Mouse (Mus musculus) embryonic facial prominence, embryonic 13.5 days (tissue): ENCODE results near the gene Kif24. TPM values are rescaled to one million over a fixed set of nuclear protein-coding genes. Genes with fewer than 3 reads are reported as not detected.
A peak's percentile ranks its signal among the peaks of the same experiment; 100 is the strongest.

Source experiments
- ATAC-seq: fragments of 200-750 bp; cut with Nextera tagmentation; 2 replicates; pipeline ENCODE4 v1.8.0; 2017; ENCODE audit warnings: low read depth; ENCODE audit not compliant: insufficient number of reproducible peaks, insufficient read depth, low FRiP score, low TSS enrichment
- H3K27ac ChIP-seq: fragments of 300-500 bp; sonication (generic); 2 replicates; pipeline ENCODE4 v1.5.1; 2015; ENCODE audit warnings: moderate library complexity, mild to moderate bottlenecking, inconsistent platforms
- H3K27me3 ChIP-seq: fragments of 300-500 bp; sonication (generic); 2 replicates; pipeline ENCODE4 v1.6.1; 2015; ENCODE audit warnings: mild to moderate bottlenecking, inconsistent platforms
- H3K36me3 ChIP-seq: fragments of 300-500 bp; sonication (generic); 2 replicates; pipeline ENCODE4 v1.6.1; 2015; ENCODE audit warnings: mild to moderate bottlenecking, inconsistent platforms
- H3K4me1 ChIP-seq: fragments of 300-500 bp; sonication (generic); 2 replicates; pipeline ENCODE4 v1.6.1; 2015; ENCODE audit warnings: inconsistent platforms
- H3K4me2 ChIP-seq: fragments of 300-500 bp; sonication (generic); 2 replicates; pipeline ENCODE4 v1.6.1; 2015; ENCODE audit warnings: moderate library complexity, mild to moderate bottlenecking, inconsistent platforms
- H3K4me3 ChIP-seq: fragments of 300-500 bp; sonication (generic); 2 replicates; pipeline ENCODE4 v1.5.1; 2015; ENCODE audit warnings: mild to moderate bottlenecking, inconsistent platforms
- H3K9ac ChIP-seq: fragments of 300-500 bp; sonication (generic); 2 replicates; pipeline ENCODE4 v1.6.1; 2015; ENCODE audit warnings: mild to moderate bottlenecking, inconsistent platforms
- H3K9me3 ChIP-seq: fragments of 300-500 bp; sonication (generic); 2 replicates; pipeline ENCODE4 v1.6.1; 2016; ENCODE audit warnings: inconsistent platforms
- WGBS: fragments of 180-500 bp; shearing (Covaris S2); methylation state at CpG from one replicate; pipeline ENCODE4 v1.1.7; 2015; ENCODE audit warnings: mixed read lengths; 5-methylcytosine and 5-hydroxymethylcytosine counted together
- polyA plus RNA-seq: library from polyadenylated mRNA; unstranded; fragments of >200 nt; fragmentation: Nextera tagmentation; extraction: Ambion mirVana; gene quantifications from 2 replicates; pipeline ENCODE4 v1.2.1, GENCODE M21; 2015

Kif24 gene
- polyA plus RNA-seq, 1 experiment from 2014 or later = 7.6 TPM

GRCm38 (mm10) chr4:41399904-41400303 lies 64.8 kb downstream of the Kif24 start:
- H3K4me1 ChIP-seq = no peaks in the 10 kb centered on the region
- H3K4me2 ChIP-seq = no peak overlapping the region
- no peaks in the 10 kb centered on the region for H3K27me3 ChIP-seq
- no peaks in the 10 kb centered on the region for H3K9me3 ChIP-seq
- no peak overlapping the region for H3K4me3 ChIP-seq
- H3K9ac ChIP-seq = no peak overlapping the region
- 77% methylated on average over 5 of the region's 5 CpGs for WGBS
- H3K27ac ChIP-seq = peak overlapping the region; percentile 17; the same call in 1 of the 2 replicates
- no peak for ATAC-seq
- peaks cover 59% of the 10 kb centered on the region for H3K36me3 ChIP-seq

- H3K36me3 ChIP-seq = peaks cover 61% of the 10 kb centered on the region
- 89% methylated on average over 6 of the region's 6 CpGs for WGBS
- ATAC-seq = no peak
- H3K27ac ChIP-seq = no peak overlapping the region
- H3K4me2 ChIP-seq = no peak overlapping the region
- no peak overlapping the region for H3K4me3 ChIP-seq
- H3K9ac ChIP-seq = no peak overlapping the region
- no peaks in the 10 kb centered on the region for H3K27me3 ChIP-seq
- H3K9me3 ChIP-seq = no peaks in the 10 kb centered on the region
- H3K4me1 ChIP-seq = no peaks in the 10 kb centered on the region
Observed at GRCm38 (mm10) chr4:41398353-41398752, 66.3 kb downstream of the Kif24 start.

- no peaks in the 10 kb centered on the region for H3K27me3 ChIP-seq
- H3K4me1 ChIP-seq = no peaks in the 10 kb centered on the region
- H3K27ac ChIP-seq = no peak overlapping the region
- no peaks in the 10 kb centered on the region for H3K9me3 ChIP-seq
- 85% methylated on average over 9 of the region's 9 CpGs for WGBS
- no peak overlapping the region for H3K9ac ChIP-seq
- no peak for ATAC-seq
- no peak overlapping the region for H3K4me3 ChIP-seq
- H3K4me2 ChIP-seq = no peak overlapping the region
- peaks cover 77% of the 10 kb centered on the region for H3K36me3 ChIP-seq
Observed at GRCm38 (mm10) chr4:41394651-41395050, 70.0 kb downstream of the Kif24 start.

GRCm38 (mm10) chr4:41391015-41391414 lies 73.7 kb downstream of the Kif24 start:
- Histone ChIP-seq H3K4me1 (no peaks in the 10 kb centered on the region), H3K4me3 (no peak overlapping the region), H3K27ac (no peak overlapping the region), H3K27me3 (no peaks in the 10 kb centered on the region), H3K36me3 (peaks cover 87% of the 10 kb centered on the region), H3K4me2 (no peak overlapping the region), H3K9me3 (no peaks in the 10 kb centered on the region), H3K9ac (no peak overlapping the region)
- 93% methylated on average over 2 of the region's 2 CpGs for WGBS
- ATAC-seq = no peak

- H3K9me3 ChIP-seq = no peaks in the 10 kb centered on the region
- ATAC-seq = no peak
- WGBS = 23% methylated on average over 3 of the region's 3 CpGs
- no peak overlapping the region for H3K27ac ChIP-seq
- no peak overlapping the region for H3K9ac ChIP-seq
- peaks cover 87% of the 10 kb centered on the region for H3K36me3 ChIP-seq
- no peak overlapping the region for H3K4me3 ChIP-seq
- H3K27me3 ChIP-seq = no peaks in the 10 kb centered on the region
- no peaks in the 10 kb centered on the region for H3K4me1 ChIP-seq
- H3K4me2 ChIP-seq = no peak overlapping the region
Observed at GRCm38 (mm10) chr4:41390122-41390521, 74.6 kb downstream of the Kif24 start.

- peaks cover 78% of the 10 kb centered on the region for H3K36me3 ChIP-seq
- 77% methylated on average over 5 of the region's 5 CpGs for WGBS
- no peak for ATAC-seq
- no peak overlapping the region for H3K9ac ChIP-seq
- no peaks in the 10 kb centered on the region for H3K4me1 ChIP-seq
- no peaks in the 10 kb centered on the region for H3K27me3 ChIP-seq
- no peak overlapping the region for H3K4me3 ChIP-seq
- H3K9me3 ChIP-seq = no peaks in the 10 kb centered on the region
- H3K4me2 ChIP-seq = no peak overlapping the region
- no peak overlapping the region for H3K27ac ChIP-seq
Observed at GRCm38 (mm10) chr4:41389240-41389639, 75.4 kb downstream of the Kif24 start.

- Histone ChIP-seq H3K4me1 (no peaks in the 10 kb centered on the region), H3K4me2 (no peak overlapping the region), H3K9me3 (no peaks in the 10 kb centered on the region), H3K27ac (no peak overlapping the region), H3K36me3 (peaks cover 72% of the 10 kb centered on the region), H3K27me3 (no peaks in the 10 kb centered on the region), H3K4me3 (no peak overlapping the region), H3K9ac (no peak overlapping the region)
- WGBS = 81% methylated on average over 5 of the region's 5 CpGs
- no peak for ATAC-seq
Observed at GRCm38 (mm10) chr4:41388616-41389015, 76.1 kb downstream of the Kif24 start.

- Histone ChIP-seq H3K9ac (no peak overlapping the region), H3K4me2 (no peak overlapping the region), H3K27ac (no peak overlapping the region), H3K4me3 (no peak overlapping the region), H3K36me3 (peaks cover 71% of the 10 kb centered on the region), H3K9me3 (no peaks in the 10 kb centered on the region), H3K4me1 (no peaks in the 10 kb centered on the region), H3K27me3 (no peaks in the 10 kb centered on the region)
- ATAC-seq = no peak
- WGBS = 81% methylated on average over 7 of the region's 7 CpGs
Observed at GRCm38 (mm10) chr4:41387755-41388469, 76.8 kb downstream of the Kif24 start.

- Histone ChIP-seq H3K27ac (no peak overlapping the region), H3K4me3 (no peak overlapping the region), H3K36me3 (peaks cover 69% of the 10 kb centered on the region), H3K27me3 (no peaks in the 10 kb centered on the region), H3K4me2 (no peak overlapping the region), H3K9ac (no peak overlapping the region), H3K4me1 (no peaks in the 10 kb centered on the region), H3K9me3 (no peaks in the 10 kb centered on the region)
- 70% methylated on average over 1 of the region's 1 CpGs for WGBS
- no peak for ATAC-seq
Observed at GRCm38 (mm10) chr4:41386412-41386975, 78.2 kb downstream of the Kif24 start.

- Histone ChIP-seq H3K4me1 (no peaks in the 10 kb centered on the region), H3K27ac (no peak overlapping the region), H3K9ac (no peak overlapping the region), H3K4me2 (no peak overlapping the region), H3K4me3 (no peak overlapping the region), H3K36me3 (peaks cover 74% of the 10 kb centered on the region), H3K9me3 (no peaks in the 10 kb centered on the region), H3K27me3 (no peaks in the 10 kb centered on the region)
- WGBS = 93% methylated on average over 5 of the region's 5 CpGs
- ATAC-seq = no peak
Observed at GRCm38 (mm10) chr4:41381213-41381950, 83.3 kb downstream of the Kif24 start.

GRCm38 (mm10) chr4:41377567-41377966 lies 87.1 kb downstream of the Kif24 start:
- no peak overlapping the region for H3K4me3 ChIP-seq
- H3K36me3 ChIP-seq = peaks cover 90% of the 10 kb centered on the region
- H3K9me3 ChIP-seq = no peaks in the 10 kb centered on the region
- no peaks in the 10 kb centered on the region for H3K4me1 ChIP-seq
- H3K27me3 ChIP-seq = no peaks in the 10 kb centered on the region
- H3K4me2 ChIP-seq = no peak overlapping the region
- ATAC-seq = no peak
- no peak overlapping the region for H3K9ac ChIP-seq
- H3K27ac ChIP-seq = no peak overlapping the region
